Mouse (Mus musculus): Measurements from ENCODE around the gene C030005K15Rik. TPM values are rescaled to one million over a fixed set of nuclear protein-coding genes. Genes with fewer than 3 reads are reported as not detected.
A peak's percentile ranks its signal among the peaks of the same experiment; 100 is the strongest.
"Not testable (repeated sequence)": the region's sequence is repeated elsewhere in the genome, so short reads cannot be mapped to it uniquely, and the experiment has no call there.

The C030005K15Rik gene
- total RNA-seq (2014; rRNA removed) (not detected in 2 replicates), polyA plus RNA-seq (2015; fragmentation: Nextera tagmentation; extraction: Ambion mirVana) (not detected in 2 replicates)

- not testable (repeated sequence) for H3K9me3 ChIP-seq (ENCODE audit: low read length); ATAC-seq; H3K4me3 ChIP-seq (ENCODE audit: low read depth, low read length); H3K4me2 ChIP-seq (ENCODE audit: low read depth); H3K27ac ChIP-seq (ENCODE audit: low read depth, low read length); H3K4me1 ChIP-seq (ENCODE audit: insufficient read depth); H3K36me3 ChIP-seq (ENCODE audit: insufficient read depth); H3K9ac ChIP-seq; DNase-seq; H3K27me3 ChIP-seq (ENCODE audit: insufficient read depth, low read length)
These were observed at the start of gene C030005K15Rik for GRCm38 (mm10) chr10:97726655-97727054. TSS of gene C030005K15Rik (minus strand) at chr10:97726755.

- 57% methylated on average over 5 of the region's 5 CpGs for WGBS
- no peaks in the 10 kb centered on the region for H3K36me3 ChIP-seq (ENCODE audit: insufficient read depth)
- no peak for ATAC-seq
- TF ChIP-seq CTCF (IDR thresholded peaks at IDR 0.05; ENCODE audit: low read depth), result peak; percentile 54
- H3K4me1 ChIP-seq (ENCODE audit: insufficient read depth), result no peaks in the 10 kb centered on the region
- peak; percentile 36 for DNase-seq
- no peak overlapping the region for H3K4me2 ChIP-seq (ENCODE audit: low read depth)
- H3K27ac ChIP-seq (ENCODE audit: low read depth, low read length), result no peak overlapping the region
- H3K9me3 ChIP-seq (ENCODE audit: low read length), result no peaks in the 10 kb centered on the region
- H3K27me3 ChIP-seq (ENCODE audit: insufficient read depth, low read length), result no peaks in the 10 kb centered on the region
- no peak overlapping the region for H3K4me3 ChIP-seq (ENCODE audit: low read depth, low read length)
- H3K9ac ChIP-seq, result no peak overlapping the region
These were observed 41.7 kb upstream of the C030005K15Rik start for GRCm38 (mm10) chr10:97768171-97768749.

GRCm38 (mm10) chr10:97753821-97754220 is 27.3 kb upstream of the C030005K15Rik start:
- no peaks in the 10 kb centered on the region for H3K9me3 ChIP-seq (ENCODE audit: low read length)
- ATAC-seq, result no peak
- no peak overlapping the region for H3K4me3 ChIP-seq (ENCODE audit: low read depth, low read length)
- no peaks in the 10 kb centered on the region for H3K36me3 ChIP-seq (ENCODE audit: insufficient read depth)
- H3K4me1 ChIP-seq (ENCODE audit: insufficient read depth), result no peaks in the 10 kb centered on the region
- no peak for TF ChIP-seq CTCF (IDR thresholded peaks at IDR 0.05; ENCODE audit: low read depth)
- H3K27me3 ChIP-seq (ENCODE audit: insufficient read depth, low read length), result no peaks in the 10 kb centered on the region
- H3K27ac ChIP-seq (ENCODE audit: low read depth, low read length), result no peak overlapping the region
- no peak for DNase-seq
- H3K4me2 ChIP-seq (ENCODE audit: low read depth), result no peak overlapping the region
- 56% methylated on average over 4 of the region's 4 CpGs for WGBS
- no peak overlapping the region for H3K9ac ChIP-seq

GRCm38 (mm10) chr10:97747231-97747630 is 20.7 kb upstream of the C030005K15Rik start:
- Histone ChIP-seq H3K27me3 (ENCODE audit: insufficient read depth, low read length) (no peaks in the 10 kb centered on the region), H3K9ac (no peak overlapping the region), H3K27ac (ENCODE audit: low read depth, low read length) (no peak overlapping the region), H3K4me1 (ENCODE audit: insufficient read depth) (no peaks in the 10 kb centered on the region), H3K9me3 (ENCODE audit: low read length) (no peaks in the 10 kb centered on the region), H3K4me2 (ENCODE audit: low read depth) (no peak overlapping the region), H3K36me3 (ENCODE audit: insufficient read depth) (no peaks in the 10 kb centered on the region), H3K4me3 (ENCODE audit: low read depth, low read length) (no peak overlapping the region)
- no peak for ATAC-seq
- 80% methylated on average over 3 of the region's 3 CpGs for WGBS
- TF ChIP-seq CTCF (IDR thresholded peaks at IDR 0.05; ENCODE audit: low read depth), result no peak
- no peak for DNase-seq

- H3K27ac ChIP-seq (ENCODE audit: low read depth, low read length), result no peak overlapping the region
- WGBS, result 49% methylated on average over 1 of the region's 1 CpGs
These were observed 626 bp downstream of the C030005K15Rik start for GRCm38 (mm10) chr10:97725929-97726328.

GRCm38 (mm10) chr10:97722709-97723108 is 3.8 kb downstream of the C030005K15Rik start:
- ATAC-seq, result no peak

More at GRCm38 (mm10) chr10:97725929-97726328, 626 bp downstream of the C030005K15Rik start:
- no peak for TF ChIP-seq CTCF (IDR thresholded peaks at IDR 0.05; ENCODE audit: low read depth)
- Histone ChIP-seq H3K9ac (no peak overlapping the region), H3K4me1 (ENCODE audit: insufficient read depth) (no peaks in the 10 kb centered on the region), H3K27me3 (ENCODE audit: insufficient read depth, low read length) (no peaks in the 10 kb centered on the region), H3K36me3 (ENCODE audit: insufficient read depth) (no peaks in the 10 kb centered on the region), H3K9me3 (ENCODE audit: low read length) (no peaks in the 10 kb centered on the region), H3K4me2 (ENCODE audit: low read depth) (no peak overlapping the region), H3K4me3 (ENCODE audit: low read depth, low read length) (no peak overlapping the region)
- ATAC-seq (no peak), DNase-seq (no peak)

GRCm38 (mm10) chr10:97720625-97721024 is 5.9 kb downstream of the C030005K15Rik start:
- Histone ChIP-seq H3K4me2 (ENCODE audit: low read depth) (no peak overlapping the region), H3K9ac (no peak overlapping the region), H3K4me3 (ENCODE audit: low read depth, low read length) (no peak overlapping the region), H3K36me3 (ENCODE audit: insufficient read depth) (no peaks in the 10 kb centered on the region), H3K9me3 (ENCODE audit: low read length) (no peaks in the 10 kb centered on the region), H3K27ac (ENCODE audit: low read depth, low read length) (no peak overlapping the region), H3K27me3 (ENCODE audit: insufficient read depth, low read length) (no peaks in the 10 kb centered on the region), H3K4me1 (ENCODE audit: insufficient read depth) (no peaks in the 10 kb centered on the region)
- DNase-seq (no peak), ATAC-seq (no peak)
- no peak for TF ChIP-seq CTCF (IDR thresholded peaks at IDR 0.05; ENCODE audit: low read depth)
- WGBS, result 86% methylated on average over 1 of the region's 1 CpGs

More at GRCm38 (mm10) chr10:97722709-97723108, 3.8 kb downstream of the C030005K15Rik start:
- TF ChIP-seq CTCF (IDR thresholded peaks at IDR 0.05; ENCODE audit: low read depth), result no peak
- DNase-seq, result no peak
- no peak overlapping the region for H3K9ac ChIP-seq
- H3K9me3 ChIP-seq (ENCODE audit: low read length), result no peaks in the 10 kb centered on the region
- H3K27me3 ChIP-seq (ENCODE audit: insufficient read depth, low read length), result no peaks in the 10 kb centered on the region
- WGBS, result 82% methylated on average over 9 of the region's 9 CpGs
- no peaks in the 10 kb centered on the region for H3K4me1 ChIP-seq (ENCODE audit: insufficient read depth)
- no peak overlapping the region for H3K4me3 ChIP-seq (ENCODE audit: low read depth, low read length)
- H3K4me2 ChIP-seq (ENCODE audit: low read depth), result no peak overlapping the region
- H3K36me3 ChIP-seq (ENCODE audit: insufficient read depth), result no peaks in the 10 kb centered on the region
- no peak overlapping the region for H3K27ac ChIP-seq (ENCODE audit: low read depth, low read length)

All from forebrain, postnatal 0 days (tissue).